Mouse (Mus musculus): ENCODE results near the gene Usp35. TPM values are rescaled to one million over a fixed set of nuclear protein-coding genes. Genes with fewer than 3 reads are reported as not detected.

Usp35 gene
- polyA plus RNA-seq, 2 experiments, result 0.14 to 0.36 TPM

GRCm38 (mm10) chr7:97315656-97316055 is 16.2 kb downstream of the Usp35 start:
- no peak overlapping the region for H3K27ac ChIP-seq
- no peaks in the 10 kb centered on the region for H3K27me3 ChIP-seq (ENCODE audit: control insufficient read depth, insufficient read depth, low read length)
- ATAC-seq (ENCODE audit: insufficient read depth) (no peak), DNase-seq (ENCODE audit: low read depth in 3 of 3, low spot score in 3 of 3) (no peak)
- TF ChIP-seq CTCF (IDR thresholded peaks at IDR 0.05; ENCODE audit: low read depth), result no peak
- no peak for TF ChIP-seq EP300 (IDR thresholded peaks at IDR 0.05; ENCODE audit: low read depth)
- H3K4me2 ChIP-seq (ENCODE audit: low read depth), result no peak overlapping the region
- 76% methylated on average over 6 of the region's 6 CpGs for WGBS (ENCODE audit: insufficient replicate concordance)
- H3K9ac ChIP-seq (replicated peaks), result no peak overlapping the region
- no peaks in the 10 kb centered on the region for H3K4me1 ChIP-seq (replicated peaks; ENCODE audit: control insufficient read depth in 2 of 2, insufficient read depth in 2 of 2, low read length in 1 of 2)
- H3K9me3 ChIP-seq (ENCODE audit: control insufficient read depth, low read length), result no peaks in the 10 kb centered on the region
- no peak overlapping the region for H3K4me3 ChIP-seq (ENCODE audit: insufficient read depth in 1 of 2, low read depth in 2 of 2, low read length in 2 of 2)
- H3K36me3 ChIP-seq (replicated peaks; ENCODE audit: control insufficient read depth, insufficient read depth, low read depth), result no peaks in the 10 kb centered on the region

GRCm38 (mm10) chr7:97314646-97315045 is 17.2 kb downstream of the Usp35 start:
- 60% methylated on average over 5 of the region's 5 CpGs for WGBS (ENCODE audit: insufficient replicate concordance)
- Histone ChIP-seq H3K27me3 (ENCODE audit: control insufficient read depth, insufficient read depth, low read length) (no peaks in the 10 kb centered on the region), H3K4me1 (replicated peaks; ENCODE audit: control insufficient read depth in 2 of 2, insufficient read depth in 2 of 2, low read length in 1 of 2) (no peaks in the 10 kb centered on the region), H3K4me3 (ENCODE audit: insufficient read depth in 1 of 2, low read depth in 2 of 2, low read length in 2 of 2) (no peak overlapping the region), H3K9me3 (ENCODE audit: control insufficient read depth, low read length) (no peaks in the 10 kb centered on the region), H3K36me3 (replicated peaks; ENCODE audit: control insufficient read depth, insufficient read depth, low read depth) (no peaks in the 10 kb centered on the region), H3K4me2 (ENCODE audit: low read depth) (no peak overlapping the region), H3K9ac (replicated peaks) (no peak overlapping the region), H3K27ac (no peak overlapping the region)
- TF ChIP-seq CTCF (IDR thresholded peaks at IDR 0.05; ENCODE audit: low read depth), result no peak
- TF ChIP-seq EP300 (IDR thresholded peaks at IDR 0.05; ENCODE audit: low read depth), result no peak
- ATAC-seq (ENCODE audit: insufficient read depth) (no peak), DNase-seq (ENCODE audit: low read depth in 3 of 3, low spot score in 3 of 3) (no peak)

GRCm38 (mm10) chr7:97313364-97313995 is 18.3 kb downstream of the Usp35 start:
- Histone ChIP-seq H3K9me3 (ENCODE audit: control insufficient read depth, low read length) (no peaks in the 10 kb centered on the region), H3K36me3 (replicated peaks; ENCODE audit: control insufficient read depth, insufficient read depth, low read depth) (no peaks in the 10 kb centered on the region), H3K27me3 (ENCODE audit: control insufficient read depth, insufficient read depth, low read length) (no peaks in the 10 kb centered on the region), H3K9ac (replicated peaks) (no peak overlapping the region), H3K27ac (no peak overlapping the region), H3K4me1 (replicated peaks; ENCODE audit: control insufficient read depth in 2 of 2, insufficient read depth in 2 of 2, low read length in 1 of 2) (no peaks in the 10 kb centered on the region), H3K4me3 (ENCODE audit: insufficient read depth in 1 of 2, low read depth in 2 of 2, low read length in 2 of 2) (no peak overlapping the region), H3K4me2 (ENCODE audit: low read depth) (no peak overlapping the region)
- 75% methylated on average over 7 of the region's 7 CpGs for WGBS (ENCODE audit: insufficient replicate concordance)
- TF ChIP-seq CTCF (IDR thresholded peaks at IDR 0.05; ENCODE audit: low read depth), result no peak
- no peak for TF ChIP-seq EP300 (IDR thresholded peaks at IDR 0.05; ENCODE audit: low read depth)
- DNase-seq (ENCODE audit: low read depth in 3 of 3, low spot score in 3 of 3) (no peak), ATAC-seq (ENCODE audit: insufficient read depth) (no peak)

GRCm38 (mm10) chr7:97312856-97313255 is 19.0 kb downstream of the Usp35 start:
- WGBS (ENCODE audit: insufficient replicate concordance), result 58% methylated on average over 6 of the region's 6 CpGs
- Histone ChIP-seq H3K4me1 (replicated peaks; ENCODE audit: control insufficient read depth in 2 of 2, insufficient read depth in 2 of 2, low read length in 1 of 2) (no peaks in the 10 kb centered on the region), H3K9me3 (ENCODE audit: control insufficient read depth, low read length) (no peaks in the 10 kb centered on the region), H3K4me3 (ENCODE audit: insufficient read depth in 1 of 2, low read depth in 2 of 2, low read length in 2 of 2) (no peak overlapping the region), H3K36me3 (replicated peaks; ENCODE audit: control insufficient read depth, insufficient read depth, low read depth) (no peaks in the 10 kb centered on the region), H3K27ac (no peak overlapping the region), H3K27me3 (ENCODE audit: control insufficient read depth, insufficient read depth, low read length) (no peaks in the 10 kb centered on the region), H3K4me2 (ENCODE audit: low read depth) (no peak overlapping the region), H3K9ac (replicated peaks) (no peak overlapping the region)
- no peak for DNase-seq (ENCODE audit: low read depth in 3 of 3, low spot score in 3 of 3)
- TF ChIP-seq EP300 (IDR thresholded peaks at IDR 0.05; ENCODE audit: low read depth), result no peak
- TF ChIP-seq CTCF (IDR thresholded peaks at IDR 0.05; ENCODE audit: low read depth), result no peak
- ATAC-seq (ENCODE audit: insufficient read depth), result no peak

- Histone ChIP-seq H3K27me3 (ENCODE audit: control insufficient read depth, insufficient read depth, low read length) (no peaks in the 10 kb centered on the region), H3K9ac (replicated peaks) (no peak overlapping the region), H3K27ac (no peak overlapping the region), H3K36me3 (replicated peaks; ENCODE audit: control insufficient read depth, insufficient read depth, low read depth) (no peaks in the 10 kb centered on the region), H3K9me3 (ENCODE audit: control insufficient read depth, low read length) (no peaks in the 10 kb centered on the region), H3K4me1 (replicated peaks; ENCODE audit: control insufficient read depth in 2 of 2, insufficient read depth in 2 of 2, low read length in 1 of 2) (no peaks in the 10 kb centered on the region), H3K4me2 (ENCODE audit: low read depth) (no peak overlapping the region), H3K4me3 (ENCODE audit: insufficient read depth in 1 of 2, low read depth in 2 of 2, low read length in 2 of 2) (no peak overlapping the region)
- no peak for DNase-seq (ENCODE audit: low read depth in 3 of 3, low spot score in 3 of 3)
- TF ChIP-seq CTCF (IDR thresholded peaks at IDR 0.05; ENCODE audit: low read depth) (no peak), EP300 (IDR thresholded peaks at IDR 0.05; ENCODE audit: low read depth) (no peak)
- WGBS (ENCODE audit: insufficient replicate concordance), result 82% methylated on average over 17 of the region's 17 CpGs
- ATAC-seq (ENCODE audit: insufficient read depth), result no peak
Observed at GRCm38 (mm10) chr7:97312196-97312595, 19.6 kb downstream of the Usp35 start.
